Mouse (Mus musculus) embryonic fibroblast, embryonic 13.5 days (primary cell): ENCODE results near the gene Cd300lg. TPM values are rescaled to one million over a fixed set of nuclear protein-coding genes. Genes with fewer than 3 reads are reported as not detected.

Experiments
- H3K27ac ChIP-seq: 2 replicates; pipeline ENCODE4 v1.5.1; 2012; ENCODE audit warnings: low read length, control low read depth, inconsistent platforms; ENCODE audit not compliant: insufficient read depth
- H3K4me1 ChIP-seq: 2 replicates; pipeline ENCODE4 v1.6.1; 2011; ENCODE audit warnings: low read length; ENCODE audit not compliant: control insufficient read depth, insufficient read depth
- H3K4me3 ChIP-seq: 2 replicates; pipeline ENCODE4 v1.5.1; 2011; ENCODE audit warnings: mild to moderate bottlenecking, control low read depth, low read length; ENCODE audit not compliant: insufficient read depth
- CTCF ChIP-seq: IDR thresholded peaks from 2 replicates; pipeline ENCODE4 v1.5.1; 2011; ENCODE audit warnings: mild to moderate bottlenecking, control low read depth, low read length, moderate library complexity, borderline replicate concordance; ENCODE audit not compliant: insufficient read depth
- POLR2A ChIP-seq: IDR thresholded peaks from 2 replicates; pipeline ENCODE4 v1.6.1; 2011; ENCODE audit warnings: low read depth, mild to moderate bottlenecking, control low read depth, low read length, moderate library complexity
- polyA plus RNA-seq: library from polyadenylated mRNA; stranded (reverse); fragments of >200 nt; gene quantifications from 2 replicates; pipeline ENCODE4 v1.2.4, GENCODE M21; 2011; ENCODE audit warnings: low read depth; ENCODE audit not compliant: missing spikeins, insufficient read length

The Cd300lg gene
- polyA plus RNA-seq, 1 experiment, result not detected

GRCm38 (mm10) chr11:102031149-102031548, 10.2 kb upstream of the Cd300lg start:
- H3K4me3 ChIP-seq, result no peak overlapping the region
- H3K4me1 ChIP-seq, result 0 out of 2 replicates have a peak, but pooled peaks cover 4% of the 10 kb centered on the region
- no peak overlapping the region for H3K27ac ChIP-seq
- TF ChIP-seq POLR2A (no peak), CTCF (no peak)

GRCm38 (mm10) chr11:102033055-102033591, 8.2 kb upstream of the Cd300lg start:
- no peak overlapping the region for H3K4me3 ChIP-seq
- TF ChIP-seq CTCF (no peak), POLR2A (no peak)
- no peak overlapping the region for H3K27ac ChIP-seq
- no peaks in the 10 kb centered on the region for H3K4me1 ChIP-seq

- no peak overlapping the region for H3K4me3 ChIP-seq
- H3K27ac ChIP-seq, result no peak overlapping the region
- H3K4me1 ChIP-seq, result no peaks in the 10 kb centered on the region
- TF ChIP-seq POLR2A (no peak), CTCF (no peak)
Observed at GRCm38 (mm10) chr11:102034887-102035286, 6.4 kb upstream of the Cd300lg start.

- no peak overlapping the region for H3K4me3 ChIP-seq
- no peak overlapping the region for H3K27ac ChIP-seq
- no peak for TF ChIP-seq POLR2A
- no peak for TF ChIP-seq CTCF
- no peaks in the 10 kb centered on the region for H3K4me1 ChIP-seq
Observed at GRCm38 (mm10) chr11:102035456-102035960, 5.8 kb upstream of the Cd300lg start.

GRCm38 (mm10) chr11:102036336-102036735, 5.0 kb upstream of the Cd300lg start:
- no peaks in the 10 kb centered on the region for H3K4me1 ChIP-seq
- H3K27ac ChIP-seq, result no peak overlapping the region
- H3K4me3 ChIP-seq, result no peak overlapping the region
- TF ChIP-seq POLR2A (no peak), CTCF (no peak)

- H3K4me3 ChIP-seq, result no peak overlapping the region
- no peak for TF ChIP-seq POLR2A
- TF ChIP-seq CTCF, result no peak
- H3K4me1 ChIP-seq, result no peaks in the 10 kb centered on the region
- H3K27ac ChIP-seq, result no peak overlapping the region
Observed at GRCm38 (mm10) chr11:102037789-102038188, 3.5 kb upstream of the Cd300lg start.

- Histone ChIP-seq H3K27ac (no peak overlapping the region), H3K4me3 (no peak overlapping the region), H3K4me1 (no peaks in the 10 kb centered on the region)
- no peak for TF ChIP-seq CTCF
Observed at GRCm38 (mm10) chr11:102039487-102040137, 1.7 kb upstream of the Cd300lg start.

GRCm38 (mm10) chr11:102040138-102040524, 1.2 kb upstream of the Cd300lg start:
- TF ChIP-seq POLR2A, result no peak
- peak; percentile 68 for TF ChIP-seq CTCF
- Histone ChIP-seq H3K27ac (no peak overlapping the region), H3K4me1 (no peaks in the 10 kb centered on the region), H3K4me3 (no peak overlapping the region)

- TF ChIP-seq POLR2A, result no peak
- TF ChIP-seq CTCF, result 0 out of 2 replicates have a peak, but pooled peaks have one; percentile 2
- Histone ChIP-seq H3K4me3 (no peak overlapping the region), H3K4me1 (no peaks in the 10 kb centered on the region), H3K27ac (no peak overlapping the region)
Observed at GRCm38 (mm10) chr11:102040646-102041045, 663 bp upstream of the Cd300lg start.

GRCm38 (mm10) chr11:102042971-102043370, 1.7 kb downstream of the Cd300lg start:
- Histone ChIP-seq H3K27ac (no peak overlapping the region), H3K4me3 (no peak overlapping the region), H3K4me1 (no peaks in the 10 kb centered on the region)
- no peak for TF ChIP-seq POLR2A
- TF ChIP-seq CTCF, result no peak
